Mouse (Mus musculus) gonadal fat pad, adult 2 months (tissue): ENCODE data around the gene Aadacl2. TPM values are rescaled to one million over a fixed set of nuclear protein-coding genes. Genes with fewer than 3 reads are reported as not detected.

Experiments
- DNase-seq: peaks from one replicate; pipeline ENCODE4 v3.0.0-alpha.2; 2012; ENCODE audit warnings: low read depth
- polyA plus RNA-seq: library from polyadenylated mRNA; depleted of rRNA; stranded (reverse); fragments of >200 nt; gene quantifications from 2 replicates; pipeline ENCODE4 v1.2.3, GENCODE M21; 2012; rRNA removed

Aadacl2 gene
- not detected in 2 replicates for polyA plus RNA-seq

GRCm38 (mm10) chr3:60006443-60006842, at the start of gene Aadacl2:
Aadacl2 (plus strand) TSS chr3:60006743.
- DNase-seq: no peak

- DNase-seq: no peak
Measured at GRCm38 (mm10) chr3:59970891-59971290, 35.7 kb upstream of the Aadacl2 start.

- DNase-seq: no peak
Measured at GRCm38 (mm10) chr3:59974591-59974990, 32.0 kb upstream of the Aadacl2 start.

- DNase-seq: no peak
Measured at GRCm38 (mm10) chr3:60003622-60004021, 2.9 kb upstream of the Aadacl2 start.

- DNase-seq: no peak
Measured at GRCm38 (mm10) chr3:60025417-60025816, 18.9 kb downstream of the Aadacl2 start, which contains the start of gene Aadac. Aadac (plus strand) TSS chr3:60025717.

- no peak for DNase-seq
Measured at GRCm38 (mm10) chr3:60031511-60031910, 25.0 kb downstream of the Aadacl2 start.

- DNase-seq: no peak
Measured at GRCm38 (mm10) chr3:60046221-60046913, 39.8 kb downstream of the Aadacl2 start.

- no peak for DNase-seq
Measured at GRCm38 (mm10) chr3:60053231-60053927, 46.8 kb downstream of the Aadacl2 start.

- DNase-seq: no peak
Measured at GRCm38 (mm10) chr3:60053931-60054330, 47.4 kb downstream of the Aadacl2 start.

- no peak for DNase-seq
Measured at GRCm38 (mm10) chr3:60056451-60056850, 49.9 kb downstream of the Aadacl2 start.

- no peak for DNase-seq
Measured at GRCm38 (mm10) chr3:60057070-60057808, 50.7 kb downstream of the Aadacl2 start.

GRCm38 (mm10) chr3:60057809-60058082, 51.2 kb downstream of the Aadacl2 start:
- no peak for DNase-seq

Other genes starting within 250 kb of the Aadacl2 start
- not detected in 2 replicates for gene Gm8298, start 145.7 kb upstream of the Aadacl2 start, polyA plus RNA-seq
- gene C130079G13Rik, start 81.5 kb upstream of the Aadacl2 start, polyA plus RNA-seq: not detected in 2 replicates
- 0.92 and 2.1 TPM in 2 replicates for gene Aadac, start 19.0 kb downstream of the Aadacl2 start, polyA plus RNA-seq
- gene Sucnr1, start 75.1 kb downstream of the Aadacl2 start, polyA plus RNA-seq: 30.5 and 58.1 TPM in 2 replicates